21 mouse cellular contexts compared by ENCODE assay signal in the genomic region with DNA sequence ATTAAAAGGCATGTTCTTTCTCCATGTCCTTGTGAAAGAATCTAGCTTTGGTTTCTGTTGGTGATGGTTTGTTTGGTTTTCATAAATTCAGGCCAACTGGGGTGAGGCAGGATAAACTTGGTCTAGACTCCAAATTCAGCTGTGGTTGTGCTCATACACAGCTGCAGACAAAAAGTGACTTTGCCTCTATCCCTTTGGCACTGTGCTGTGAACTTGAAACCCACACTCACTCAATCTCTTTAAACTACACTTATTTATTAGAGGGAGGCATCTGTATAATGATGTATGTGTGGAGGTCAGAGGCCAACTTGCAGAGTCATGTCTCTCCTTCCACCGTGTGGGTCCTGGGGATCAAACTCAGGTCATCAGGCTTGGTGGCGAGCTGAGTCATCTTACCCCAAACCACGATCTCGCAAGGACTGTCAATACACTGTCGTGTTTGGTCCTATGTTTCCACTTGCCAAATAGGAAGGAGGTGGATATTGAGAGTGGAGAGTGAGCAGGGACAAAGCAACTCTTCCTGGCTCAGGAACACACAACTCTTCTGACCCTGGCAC. TPM values are rescaled to one million over a fixed set of nuclear protein-coding genes. Genes with fewer than 3 reads are reported as not detected.
DNase-seq lines count a peak whose midpoint lies in the region; ATAC-seq and TF ChIP-seq lines count a peak whose summit lies in the region.
"Had no signal": no experiment of that assay in that cellular context is flagged by ENCODE, and none has a peak within 500 bp of the region (broad histone marks: within the 10 kb centered on the region; RNA-seq: fewer than 3 reads in every experiment).

No protein-coding gene starts in this region.

- ATAC-seq in megakaryocyte, adult 5-6 weeks (ENCODE audit: poor library complexity, severe bottlenecking), result no peak
- ATAC-seq: forebrain, embryonic 14.5 days; intestine, postnatal 0 days had no signal

- H3K4me1 ChIP-seq in megakaryocyte, embryonic 14.5 days, result peaks cover 73% of the 10 kb centered on the region
- peaks cover 33% of the 10 kb centered on the region for H3K4me1 ChIP-seq in embryonic fibroblast, embryonic 13.5 days (ENCODE audit: control insufficient read depth, insufficient read depth, low read length)

- TF ChIP-seq POLR2A in embryonic fibroblast, embryonic 13.5 days (IDR thresholded peaks at IDR 0.05; ENCODE audit: low read depth, low read length), result 0 out of 2 replicates have a peak, but pooled peaks have one; percentile 10

- H3K4me3 ChIP-seq in megakaryocyte, embryonic 14.5 days (replicated peaks), result peak overlapping the region; percentile 40
- no peak overlapping the region for H3K4me3 ChIP-seq in embryonic fibroblast, embryonic 13.5 days (ENCODE audit: insufficient read depth, low read length)
- H3K4me3 ChIP-seq: embryonic facial prominence, embryonic 12.5 days; forebrain, embryonic 10.5 days; hindbrain, embryonic 15.5 days had no signal

- peak overlapping the region; percentile 89 for H3K27ac ChIP-seq in embryonic fibroblast, embryonic 13.5 days (ENCODE audit: insufficient read depth, low read length)
- H3K27ac ChIP-seq: embryonic facial prominence, embryonic 12.5 days; forebrain, embryonic 10.5 days; hindbrain, embryonic 15.5 days had no signal

- no peaks in the 10 kb centered on the region for H3K36me3 ChIP-seq in megakaryocyte, embryonic 14.5 days (replicated peaks; ENCODE audit: low read length)
- H3K36me3 ChIP-seq: embryonic facial prominence, embryonic 12.5 days; forebrain, embryonic 10.5 days; hindbrain, embryonic 15.5 days had no signal

- H3K9me3 ChIP-seq in megakaryocyte, embryonic 14.5 days, result no peaks in the 10 kb centered on the region
- H3K9me3 ChIP-seq: embryonic facial prominence, embryonic 12.5 days; hindbrain, embryonic 15.5 days had no signal

- no peak for TF ChIP-seq CTCF in embryonic fibroblast, embryonic 13.5 days (IDR thresholded peaks at IDR 0.05; ENCODE audit: borderline replicate concordance, insufficient read depth, low read length)

- no peaks in the 10 kb centered on the region for H3K27me3 ChIP-seq in megakaryocyte, embryonic 14.5 days (replicated peaks)
- H3K27me3 ChIP-seq: embryonic facial prominence, embryonic 12.5 days; hindbrain, embryonic 15.5 days had no signal

- DNase-seq in Muller cell, postnatal 12 days (ENCODE audit: inconsistent ontology term), result peak; percentile 69
- no peak for DNase-seq in thymus, postnatal 25 days
- DNase-seq in cerebellum, adult 11 months, result no peak
- DNase-seq in embryo, embryonic 10 days (ENCODE audit: low spot score), result no peak
- DNase-seq: adrenal gland, postnatal 10 days; cerebellum, adult 18-20 months; cerebellum, adult 9-11 months; cerebellum, postnatal 36 days; heart, adult 18-20 months; kidney, adult 8-10 months had no signal

RNA-seq across cellular contexts. Expression of a gene that starts 25.2 kb away (rescaled TPM):
- polyA plus RNA-seq in megakaryocyte, embryonic 14.5 days (2012; ENCODE audit: insufficient read depth, low replicate concordance), result not detected in 2 replicates
- not detected in 2 replicates for total RNA-seq in megakaryocyte, adult 5-6 weeks (2015)
- not detected in 2 replicates for total RNA-seq in megakaryocyte, adult 5-6 weeks (2017)
- 70.2 and 77.2 TPM in 2 replicates for polyA plus RNA-seq in embryonic fibroblast, embryonic 13.5 days (2011; ENCODE audit: insufficient read length, low read depth, missing spikeins)
- total RNA-seq: CH12.LX had no signal

RNA-seq across cellular contexts. Expression of a gene that starts 53.1 kb away (rescaled TPM):
- polyA plus RNA-seq in megakaryocyte, embryonic 14.5 days (2012; ENCODE audit: insufficient read depth, low replicate concordance), result not detected in 2 replicates
- not detected in 2 replicates for total RNA-seq in megakaryocyte, adult 5-6 weeks (2015)
- not detected in 2 replicates for total RNA-seq in megakaryocyte, adult 5-6 weeks (2017)
- 1.6 TPM in 1 of 2 replicates, not detected in the other for polyA plus RNA-seq in embryonic fibroblast, embryonic 13.5 days (2011; ENCODE audit: insufficient read length, low read depth, missing spikeins)
- total RNA-seq: CH12.LX; gastrocnemius, adult 8-10 months; heart, adult 18-20 months; heart, postnatal 25 days had no signal

Comparison
In these comparisons a context has a peak if more than half of its experiments do, and no peak if none do; other contexts are left out.
1. RNA of a gene that starts 25.2 kb away (polyA plus RNA-seq): 70.2 to 77.2 TPM in embryonic fibroblast, embryonic 13.5 days; not detected in megakaryocyte, embryonic 14.5 days; every median in the first group is over 10 times any median in the second.